Mouse (Mus musculus): ENCODE measurements around the gene Ilf2.

GRCm38 (mm10) chr3:90527291-90527873 lies 51.5 kb downstream of the Ilf2 start:
- TF ChIP-seq POLR2A (IDR thresholded peaks at IDR 0.05; ENCODE audit: low read depth, low read length) (no peak), CTCF (IDR thresholded peaks at IDR 0.05; ENCODE audit: extremely low read depth, insufficient read length, insufficient replicate concordance, low read depth, low read length) (no peak)
